Mouse (Mus musculus) embryonic stem cell, embryonic (primary cell): Measurements from ENCODE around the gene Rflnb.

Experiments
- CTCF ChIA-PET, 4 experiments: fragments of 300-600 bp in 2 of 4; fragments of 350-600 bp in 2 of 4; sonication (Branson Sonifier 250); formaldehyde crosslinking; loops; one replicate each; lab custom pipeline; 2022; ENCODE audit warnings: inconsistent platforms in 2 of 4; lab: Charles Lee
- POLR2A ChIA-PET, 4 experiments: fragments of 300-600 bp in 2 of 4; fragments of 350-600 bp in 2 of 4; sonication (Branson Sonifier 250); formaldehyde crosslinking; loops; one replicate each; lab custom pipeline; 2022; ENCODE audit warnings: antibody characterized with exemption in 4 of 4, inconsistent platforms in 1 of 4; lab: Charles Lee

Gene Rflnb

DNA sequence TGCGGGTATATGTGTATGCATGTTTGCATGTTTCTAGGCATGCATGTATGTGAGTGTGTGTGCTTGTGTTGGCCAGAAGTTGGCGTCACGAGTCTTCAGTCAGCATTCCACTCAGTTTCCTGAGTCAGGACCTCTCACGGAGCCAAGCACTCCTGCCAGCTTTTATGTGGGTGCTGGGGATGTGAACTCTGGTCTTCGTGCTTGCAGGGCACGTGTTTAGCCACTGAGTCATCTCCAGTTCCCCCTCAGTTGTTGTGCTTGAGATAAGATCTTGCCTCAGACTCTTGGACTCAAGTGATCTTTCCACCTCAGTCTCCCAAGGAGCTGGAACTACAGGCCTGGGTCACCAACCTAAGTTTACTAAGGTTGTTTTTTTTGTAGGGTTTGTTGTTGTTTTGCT lies 18.5 kb downstream of the Rflnb start:
- POLR2A ChIA-PET, result no interaction called here
- CTCF ChIA-PET, result interaction anchor here in 2 of 4 experiments (0.6 to 1.6 kb wide), 2 partner anchors 18 to 174 kb away, joined by 3 to 6 read pairs; no protein-coding TSS in a partner anchor

DNA sequence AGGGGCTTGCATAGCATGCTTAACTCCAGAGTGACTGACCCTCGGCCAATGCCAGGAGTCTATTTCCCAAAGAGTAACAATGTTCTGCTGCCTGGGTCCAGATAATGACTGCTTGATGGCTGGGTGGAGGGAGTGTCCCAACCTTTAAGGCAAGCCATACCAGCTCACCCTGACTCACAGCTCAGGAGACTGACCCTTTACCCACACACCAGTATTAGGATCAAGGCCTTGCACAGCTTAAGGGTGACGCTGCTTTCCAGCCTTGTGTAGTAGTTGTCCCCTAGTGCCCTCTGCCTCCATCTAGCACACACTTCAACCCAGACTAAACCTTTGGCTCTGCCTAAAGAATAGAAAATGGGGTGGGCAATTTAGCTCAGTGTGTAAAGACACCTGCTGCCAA lies 19.4 kb downstream of the Rflnb start:
- CTCF ChIA-PET, result interaction anchor here in 1 of 4 experiments (1.6 kb wide), 1 partner anchor 17 kb away, joined by 3 read pairs; no protein-coding TSS in a partner anchor
- POLR2A ChIA-PET, result interaction anchor here in 1 of 4 experiments (0.6 kb wide), 1 partner anchor 405 kb away, joined by 4 read pairs; no protein-coding TSS in a partner anchor

DNA sequence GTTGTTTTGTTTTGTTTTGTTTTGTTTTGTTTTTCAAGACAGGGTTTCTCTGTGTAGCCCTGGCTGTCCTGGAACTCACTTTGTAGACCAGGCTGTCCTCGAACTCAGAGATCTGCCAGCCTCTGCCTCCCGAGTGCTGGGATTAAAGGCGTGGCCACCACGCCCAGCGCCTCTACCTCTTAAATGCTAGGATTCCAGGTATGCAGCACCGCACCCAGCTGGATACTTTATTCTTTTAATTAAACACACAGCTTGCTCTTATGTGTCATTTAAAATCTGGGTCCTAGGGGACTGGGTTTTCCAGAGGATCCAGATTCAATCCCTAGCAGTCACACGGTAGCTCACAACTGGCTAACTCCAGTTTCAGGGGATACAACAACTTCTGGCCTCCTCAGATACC lies 23.3 kb downstream of the Rflnb start:
- ChIA-PET CTCF (interaction anchor here in 2 of 4 experiments (0.6 to 0.7 kb wide), 3 partner anchors 34 to 234 kb away, joined by 3 to 9 read pairs (median 3); no protein-coding TSS in a partner anchor), POLR2A (interaction anchor here in 2 of 4 experiments (1.1 to 1.9 kb wide), 4 partner anchors 8 to 37 kb away, joined by 3 to 6 read pairs (median 6); no protein-coding TSS in a partner anchor)

DNA sequence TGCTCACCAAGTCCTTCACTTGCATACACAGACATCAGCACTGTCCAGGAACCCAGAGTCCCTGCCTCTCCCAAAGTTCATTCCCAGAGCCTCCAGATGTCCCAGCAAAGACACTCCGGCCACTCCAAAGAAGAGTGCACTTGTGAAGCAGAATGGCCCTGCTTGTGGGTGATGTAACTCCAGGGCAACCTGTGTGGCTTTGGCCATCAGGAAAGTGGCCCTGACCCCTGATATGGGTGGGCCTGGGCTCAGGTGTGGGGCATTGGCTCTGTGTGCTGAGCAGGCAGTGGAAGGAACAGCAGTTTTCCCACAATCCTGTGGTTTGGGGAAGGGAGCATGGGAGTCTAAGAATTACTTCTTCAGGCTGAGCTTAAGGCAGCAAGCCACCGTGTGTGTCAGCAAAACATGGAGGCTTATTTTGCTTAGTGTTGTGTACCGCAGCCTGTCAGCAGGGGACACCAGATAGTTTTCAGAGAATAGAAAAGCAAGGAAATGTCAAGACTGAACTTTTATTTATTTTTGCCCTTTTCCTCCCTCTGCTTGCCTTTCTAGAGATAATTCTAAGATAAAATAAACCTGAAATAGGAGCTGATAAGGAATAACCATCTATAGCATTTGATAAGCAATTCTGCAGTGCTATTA lies 26.2 kb downstream of the Rflnb start:
- ChIA-PET POLR2A (interaction anchor here in 2 of 4 experiments (0.6 to 1.6 kb wide), 5 partner anchors 34 to 618 kb away, joined by 3 to 5 read pairs (median 3); no protein-coding TSS in a partner anchor), CTCF (interaction anchor here in 3 of 4 experiments (0.6 to 2.9 kb wide), 4 partner anchors 10 to 107 kb away, joined by 3 to 9 read pairs (median 5); no protein-coding TSS in a partner anchor)

GRCm38 (mm10) chr11:76000701-76001100 lies 26.9 kb downstream of the Rflnb start:
- CTCF ChIA-PET, result interaction anchor here in 3 of 4 experiments (0.6 to 2.9 kb wide), 6 partner anchors 10 to 219 kb away, joined by 3 to 9 read pairs (median 4); partner anchors contain the start of gene Rflnb (in 1 of the 3)
- POLR2A ChIA-PET, result interaction anchor here in 1 of 4 experiments (0.6 to 1.6 kb wide), 2 partner anchors 21 to 256 kb away, joined by 3 to 4 read pairs; no protein-coding TSS in a partner anchor

DNA sequence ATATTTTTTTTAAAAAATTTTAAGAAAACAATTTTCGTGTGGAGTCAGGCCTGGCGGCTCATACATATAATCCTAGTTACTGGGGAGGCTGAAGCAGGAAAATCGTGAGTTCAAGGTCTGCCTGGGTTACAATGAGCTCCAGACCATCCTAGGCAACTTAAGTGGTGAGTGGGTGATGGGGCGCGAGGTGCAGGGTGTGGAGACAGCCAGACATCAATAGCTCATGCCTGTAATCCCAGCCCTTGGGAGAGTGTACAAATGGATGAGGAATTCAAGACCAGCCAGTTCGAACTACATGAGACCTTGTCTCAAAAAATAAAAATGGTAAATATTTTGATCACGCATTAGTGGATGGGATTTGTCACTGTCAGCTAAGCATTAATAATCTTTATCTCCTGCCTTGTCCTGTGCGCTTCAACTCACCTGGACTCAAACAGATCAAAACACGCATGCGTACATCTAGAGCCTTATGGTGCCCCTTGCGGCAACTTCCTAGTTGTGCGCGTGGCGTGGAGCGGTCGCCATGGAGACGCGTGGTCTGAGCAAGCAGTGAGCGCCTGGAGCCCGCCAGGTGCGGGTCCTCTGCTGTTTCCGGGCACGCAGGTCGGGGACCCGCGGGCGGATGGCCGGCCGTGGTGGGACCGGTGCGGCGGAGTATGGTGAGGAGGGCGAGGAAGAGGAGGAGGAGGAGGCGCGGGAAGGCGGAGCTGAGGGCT lies 28.0 kb downstream of the Rflnb start, which contains the start of gene 1700016K19Rik:
Gene 1700016K19Rik, plus strand, starts transcription at position 473 of the 716 bp plus-strand sequence.
- CTCF ChIA-PET, result interaction anchor here in 3 of 4 experiments (0.5 to 2.9 kb wide), 9 partner anchors 8 to 218 kb away, joined by 3 to 9 read pairs (median 3); partner anchors contain the start of gene Rflnb (in 1 of the 3)
- POLR2A ChIA-PET, result interaction anchor here in 1 of 4 experiments (0.6 to 1.6 kb wide), 3 partner anchors 8 to 1982 kb away, joined by 3 to 5 read pairs (median 4); no protein-coding TSS in a partner anchor

- ChIA-PET CTCF (interaction anchor here in 2 of 4 experiments (0.6 to 1.7 kb wide), 3 partner anchors 23 to 81 kb away, joined by 5 to 7 read pairs (median 6); no protein-coding TSS in a partner anchor), POLR2A (no interaction called here)
Observed at GRCm38 (mm10) chr11:75994357-75994756, 33.2 kb downstream of the Rflnb start.

- ChIA-PET CTCF (interaction anchor here (0.6 to 4.5 kb wide), 17 partner anchors 7 to 429 kb away, joined by 3 to 35 read pairs (median 7); partner anchors contain the start of gene 1700016K19Rik (in 1 of the 4)), POLR2A (interaction anchor here in 2 of 4 experiments (0.6 to 2.3 kb wide), 4 partner anchors 11 to 1989 kb away, joined by 5 to 6 read pairs (median 5); no protein-coding TSS in a partner anchor)
Observed at GRCm38 (mm10) chr11:75992481-75992880, 35.1 kb downstream of the Rflnb start.

DNA sequence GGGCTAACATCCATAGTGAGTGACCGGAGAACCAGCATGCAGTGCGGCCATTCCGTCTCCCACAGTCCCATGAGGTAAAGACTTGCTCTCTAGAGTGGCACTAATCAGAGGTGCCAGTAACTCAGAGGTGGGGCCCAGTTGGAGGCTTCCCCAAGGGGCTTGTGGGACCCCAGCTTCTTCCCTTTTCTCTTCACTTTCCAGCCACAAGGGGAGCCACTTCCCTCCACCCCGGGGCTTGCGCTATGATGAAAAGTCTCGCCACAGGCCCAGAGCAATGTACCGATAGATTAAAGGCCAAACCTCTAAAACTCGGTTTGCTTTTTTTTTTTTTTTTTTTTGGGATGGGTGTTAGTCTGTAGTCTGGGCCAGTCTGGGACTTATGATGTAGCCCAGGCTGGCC lies 35.7 kb downstream of the Rflnb start:
- ChIA-PET CTCF (interaction anchor here (0.6 to 4.5 kb wide), 36 partner anchors 8 to 1126 kb away, joined by 3 to 35 read pairs (median 5); partner anchors contain the start of gene 1700016K19Rik (in 3 of the 4)), POLR2A (interaction anchor here in 3 of 4 experiments (0.5 to 2.3 kb wide), 12 partner anchors 8 to 1990 kb away, joined by 3 to 6 read pairs (median 4); partner anchors contain the start of gene 1700016K19Rik (in 1 of the 3))

DNA sequence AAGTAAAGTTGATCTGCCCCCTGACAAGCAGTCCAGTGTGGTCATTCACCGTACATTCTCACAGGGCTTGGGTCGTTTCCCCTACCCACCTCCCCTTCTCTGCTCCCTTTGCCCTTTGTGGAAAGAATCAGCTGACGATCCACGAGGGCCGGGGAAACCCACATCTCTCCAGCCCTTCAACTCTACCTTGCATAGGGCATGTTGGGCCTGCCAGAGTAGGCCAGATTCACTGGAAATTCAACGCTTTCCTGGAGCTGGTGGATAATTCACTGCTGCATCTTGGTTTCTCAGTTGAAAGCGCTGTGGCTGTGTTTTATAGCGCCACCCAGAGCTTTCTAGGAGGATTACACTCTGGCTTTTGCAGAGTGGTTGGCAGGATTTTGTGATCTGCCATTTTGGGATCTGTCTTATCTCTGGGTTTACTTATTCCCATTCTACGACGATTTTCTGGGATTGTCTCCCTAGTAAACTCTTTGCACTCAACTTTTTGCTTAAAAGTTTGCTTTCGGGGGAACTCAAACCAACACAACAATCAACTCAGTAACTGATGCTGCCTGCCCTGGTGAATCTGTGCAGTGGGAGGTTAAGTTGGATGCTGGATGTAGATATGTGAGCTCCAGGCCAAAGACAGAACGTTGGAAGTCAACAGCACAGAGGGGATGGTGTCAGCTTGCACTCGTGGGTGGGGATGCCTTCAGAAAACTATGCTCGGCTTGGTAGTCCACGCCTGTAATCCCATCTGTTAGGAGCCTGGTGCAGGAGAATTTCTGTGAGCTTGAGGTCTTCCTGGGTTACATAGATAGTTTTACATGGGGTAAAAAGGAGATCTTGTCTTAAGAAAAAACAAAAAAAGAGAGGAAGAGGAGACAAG lies 36.4 kb downstream of the Rflnb start:
- ChIA-PET CTCF (interaction anchor here (0.6 to 4.5 kb wide), 44 partner anchors 9 to 1126 kb away, joined by 3 to 35 read pairs (median 5); partner anchors contain the start of genes 1700016K19Rik (in 3 of the 4) and Rflnb (in 2 of the 4)), POLR2A (interaction anchor here in 3 of 4 experiments (0.5 to 2.3 kb wide), 9 partner anchors 8 to 296 kb away, joined by 3 to 6 read pairs (median 3); partner anchors contain the start of gene 1700016K19Rik (in 1 of the 3))

DNA sequence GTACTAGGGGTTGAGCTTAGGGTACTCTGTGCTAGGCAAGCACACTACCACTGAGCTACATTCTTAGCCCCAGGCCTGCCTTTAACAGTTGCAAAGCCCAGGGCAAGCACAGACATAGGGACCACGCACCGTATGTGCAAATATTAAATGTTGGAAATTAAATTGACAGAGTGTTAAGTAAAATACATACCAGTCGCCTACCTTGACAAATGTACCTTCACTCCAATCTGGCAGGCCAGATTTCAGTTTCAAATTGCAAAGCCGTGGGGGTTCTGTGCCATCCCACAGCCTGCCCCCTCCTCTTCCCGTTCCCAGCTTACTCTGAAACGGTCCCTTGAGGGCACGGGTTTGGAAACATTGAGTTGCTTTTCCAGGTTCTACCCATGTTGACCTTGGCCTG lies 41.6 kb downstream of the Rflnb start:
- ChIA-PET CTCF (interaction anchor here in 2 of 4 experiments (0.6 to 2.2 kb wide), 2 partner anchors 19 to 213 kb away, joined by 3 to 10 read pairs; no protein-coding TSS in a partner anchor), POLR2A (interaction anchor here in 2 of 4 experiments (0.6 kb wide), 2 partner anchors 11 to 526 kb away, joined by 3 read pairs; no protein-coding TSS in a partner anchor)

- CTCF ChIA-PET, result interaction anchor here (0.7 to 2.2 kb wide), 6 partner anchors 17 to 311 kb away, joined by 3 to 10 read pairs (median 6); no protein-coding TSS in a partner anchor
- POLR2A ChIA-PET, result no interaction called here
Observed at GRCm38 (mm10) chr11:75984581-75984980, 43.0 kb downstream of the Rflnb start.

- CTCF ChIA-PET, result interaction anchor here in 3 of 4 experiments (0.5 to 1.9 kb wide), 16 partner anchors 13 to 355 kb away, joined by 3 to 12 read pairs (median 4); no protein-coding TSS in a partner anchor
- POLR2A ChIA-PET, result interaction anchor here in 2 of 4 experiments (1.2 to 1.3 kb wide), 2 partner anchors 13 to 17 kb away, joined by 3 read pairs; no protein-coding TSS in a partner anchor
Observed at GRCm38 (mm10) chr11:75983194-75983593, 44.4 kb downstream of the Rflnb start.

- POLR2A ChIA-PET, result interaction anchor here in 1 of 4 experiments (1.2 to 1.9 kb wide), 3 partner anchors 11 to 187 kb away, joined by 3 to 5 read pairs (median 3); no protein-coding TSS in a partner anchor
- CTCF ChIA-PET, result interaction anchor here in 3 of 4 experiments (0.6 to 2.6 kb wide), 7 partner anchors 9 to 197 kb away, joined by 3 to 17 read pairs (median 9); no protein-coding TSS in a partner anchor
Observed at GRCm38 (mm10) chr11:75980413-75980812, 47.2 kb downstream of the Rflnb start.

GRCm38 (mm10) chr11:75978051-75978450 lies 49.5 kb downstream of the Rflnb start:
- ChIA-PET CTCF (interaction anchor here in 3 of 4 experiments (0.7 to 1.3 kb wide), 4 partner anchors 9 to 11 kb away, joined by 3 to 4 read pairs (median 4); no protein-coding TSS in a partner anchor), POLR2A (interaction anchor here in 2 of 4 experiments (0.6 to 1.0 kb wide), 3 partner anchors 11 to 113 kb away, joined by 3 to 7 read pairs (median 5); no protein-coding TSS in a partner anchor)

DNA sequence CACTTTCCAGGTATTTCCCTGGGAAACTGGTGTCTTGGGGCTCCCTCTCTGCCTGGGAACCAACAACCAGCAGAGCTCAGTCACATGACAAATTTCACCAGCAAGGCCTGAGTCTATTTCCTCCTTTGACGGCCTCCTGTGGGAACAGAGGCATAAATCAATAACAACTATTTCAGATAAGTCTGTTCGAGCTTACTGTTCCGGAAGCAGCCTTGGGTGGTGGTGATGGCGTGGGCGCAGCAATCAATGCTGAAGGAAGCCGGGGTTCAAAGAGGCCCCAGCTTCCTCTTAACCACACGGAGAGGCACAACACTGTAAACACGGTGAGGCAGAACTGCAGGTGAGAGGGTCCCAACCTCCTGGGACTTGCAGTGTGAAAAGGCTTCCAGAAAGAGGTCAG lies 50.8 kb downstream of the Rflnb start:
- ChIA-PET CTCF (interaction anchor here (0.6 to 1.1 kb wide), 6 partner anchors 10 to 1760 kb away, joined by 3 to 19 read pairs (median 4); no protein-coding TSS in a partner anchor), POLR2A (interaction anchor here in 2 of 4 experiments (0.6 to 1.6 kb wide), 2 partner anchors 10 to 354 kb away, joined by 3 to 6 read pairs; no protein-coding TSS in a partner anchor)
